Mouse (Mus musculus): Measurements from ENCODE around the gene Cacng2. TPM values are rescaled to one million over a fixed set of nuclear protein-coding genes. Genes with fewer than 3 reads are reported as not detected.

Gene Cacng2
- total RNA-seq, 2 experiments from 2014 or later = 51.4 to 54.6 TPM

GRCm38 (mm10) chr15:78082841-78083572 is 36.8 kb downstream of the Cacng2 start:
- no peak for DNase-seq (ENCODE audit: low spot score in 2 of 2)

GRCm38 (mm10) chr15:78082149-78082548 is 37.7 kb downstream of the Cacng2 start:
- no peak for DNase-seq (ENCODE audit: low spot score in 2 of 2)

GRCm38 (mm10) chr15:78081384-78081783 is 38.4 kb downstream of the Cacng2 start:
- DNase-seq (ENCODE audit: low spot score in 2 of 2) = no peak

GRCm38 (mm10) chr15:78080326-78080725 is 39.5 kb downstream of the Cacng2 start:
- no peak for DNase-seq (ENCODE audit: low spot score in 2 of 2)

- DNase-seq (ENCODE audit: low spot score in 2 of 2) = peak; percentile 49 to 70
These were observed 40.8 kb downstream of the Cacng2 start for GRCm38 (mm10) chr15:78078776-78079628.

GRCm38 (mm10) chr15:78078206-78078605 is 41.6 kb downstream of the Cacng2 start:
- no peak for DNase-seq (ENCODE audit: low spot score in 2 of 2)

GRCm38 (mm10) chr15:78075921-78076320 is 43.9 kb downstream of the Cacng2 start:
- DNase-seq (ENCODE audit: low spot score in 2 of 2) = no peak

- DNase-seq (ENCODE audit: low spot score in 2 of 2) = no peak
These were observed 46.7 kb downstream of the Cacng2 start for GRCm38 (mm10) chr15:78073109-78073508.

GRCm38 (mm10) chr15:78066475-78066874 is 53.4 kb downstream of the Cacng2 start:
- DNase-seq (ENCODE audit: low spot score in 2 of 2) = no peak

GRCm38 (mm10) chr15:78065541-78065940 is 54.3 kb downstream of the Cacng2 start:
- DNase-seq (ENCODE audit: low spot score in 2 of 2) = no peak

GRCm38 (mm10) chr15:78064340-78064739 is 55.5 kb downstream of the Cacng2 start:
- peak; percentile 39 to 50 for DNase-seq (ENCODE audit: low spot score in 2 of 2)

GRCm38 (mm10) chr15:78062467-78062866 is 57.4 kb downstream of the Cacng2 start:
- DNase-seq (ENCODE audit: low spot score in 2 of 2) = peak; percentile 74 to 81

GRCm38 (mm10) chr15:78056930-78057329 is 62.9 kb downstream of the Cacng2 start:
- no peak for DNase-seq (ENCODE audit: low spot score in 2 of 2)

GRCm38 (mm10) chr15:78050682-78051081 is 69.1 kb downstream of the Cacng2 start:
- peak in 1 of 2 experiments; percentile 35 for DNase-seq (ENCODE audit: low spot score in 2 of 2)

- DNase-seq (ENCODE audit: low spot score in 2 of 2) = no peak
These were observed 69.9 kb downstream of the Cacng2 start for GRCm38 (mm10) chr15:78049933-78050332.

- peak; percentile 37 for DNase-seq (ENCODE audit: low spot score in 2 of 2)
These were observed 74.0 kb downstream of the Cacng2 start for GRCm38 (mm10) chr15:78045842-78046241.

- DNase-seq (ENCODE audit: low spot score in 2 of 2) = peak in 1 of 2 experiments; percentile 35
These were observed 74.5 kb downstream of the Cacng2 start for GRCm38 (mm10) chr15:78045314-78045713.

- DNase-seq (ENCODE audit: low spot score in 2 of 2) = peak; percentile 50 to 72
These were observed 75.0 kb downstream of the Cacng2 start for GRCm38 (mm10) chr15:78044826-78045225.

- DNase-seq (ENCODE audit: low spot score in 2 of 2) = no peak
These were observed 77.1 kb downstream of the Cacng2 start for GRCm38 (mm10) chr15:78042706-78043105.

- DNase-seq (ENCODE audit: low spot score in 2 of 2) = no peak
These were observed 82.2 kb downstream of the Cacng2 start for GRCm38 (mm10) chr15:78037626-78038025.

- no peak for DNase-seq (ENCODE audit: low spot score in 2 of 2)
These were observed 83.2 kb downstream of the Cacng2 start for GRCm38 (mm10) chr15:78036586-78036985.

GRCm38 (mm10) chr15:78029938-78030337 is 89.9 kb downstream of the Cacng2 start:
- no peak for DNase-seq (ENCODE audit: low spot score in 2 of 2)
